Mouse (Mus musculus) monocyte, adult 5-6 weeks (primary cell): ENCODE data around the gene Olfr1354. TPM values are rescaled to one million over a fixed set of nuclear protein-coding genes. Genes with fewer than 3 reads are reported as not detected.
"Not testable (repeated sequence)": the region's sequence is repeated elsewhere in the genome, so short reads cannot be mapped to it uniquely, and the experiment has no call there.

Experiments
- ATAC-seq: fragments of 153-309, 156-312 bp; replicated peaks from 2 replicates; pipeline ENCODE4 v1.8.0; 2017; ENCODE audit warnings: mild to moderate bottlenecking; ENCODE audit not compliant: low TSS enrichment, insufficient number of reproducible peaks, severe bottlenecking, poor library complexity, low FRiP score
- total RNA-seq: library from RNA; stranded (forward); fragments of 200-1000, 200-491, 200-594 nt; gene quantifications from 3 replicates; pipeline ENCODE4 v1.2.3, GENCODE M21; 2017

Olfr1354 gene
- total RNA-seq: not detected in 3 replicates

DNA sequence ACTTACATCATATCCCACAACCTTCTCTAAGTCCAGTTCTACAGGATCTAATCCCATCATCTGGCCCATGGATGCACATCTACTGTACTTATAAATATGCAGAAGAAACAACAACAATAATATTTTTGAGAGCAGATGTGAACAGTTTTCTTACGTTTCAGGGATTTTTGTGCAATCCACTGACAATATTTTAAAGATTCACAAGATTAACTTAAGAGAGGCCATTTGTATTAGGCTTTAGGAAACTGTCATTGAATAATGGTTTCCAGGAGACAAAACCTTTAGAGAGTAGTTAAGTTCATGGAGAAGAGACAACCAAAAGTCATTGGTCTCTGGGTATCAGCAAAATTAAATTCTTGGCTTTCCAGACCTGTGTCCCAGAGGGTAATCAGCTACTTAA, at the start of gene Olfr1354:
Gene Olfr1354, plus strand, starts transcription at position 301 of the 400 bp plus-strand sequence.
- ATAC-seq: not testable (repeated sequence)

DNA sequence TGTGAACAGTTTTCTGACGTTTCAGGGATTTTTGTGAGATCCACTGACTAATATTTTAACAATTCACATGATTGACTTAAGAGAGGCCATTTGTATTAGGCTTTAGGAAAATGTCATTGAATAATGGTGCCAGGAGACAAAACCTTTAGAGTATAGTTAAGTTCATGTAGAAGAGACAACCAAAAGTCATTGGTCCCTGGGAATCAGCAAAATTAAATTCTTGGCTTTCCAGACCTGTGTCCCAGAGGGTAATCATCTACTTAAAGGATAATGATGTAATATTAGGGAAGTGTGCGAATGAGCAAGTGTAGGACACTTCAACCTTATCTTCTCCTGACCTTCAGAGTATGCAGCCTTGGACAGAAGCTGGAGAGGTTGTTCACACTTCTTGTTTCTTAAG, 37.7 kb upstream of the Olfr1354 start, which contains the start of gene Olfr1355:
Gene Olfr1355, plus strand, starts transcription at position 301 of the 400 bp plus-strand sequence.
- no peak for ATAC-seq

DNA sequence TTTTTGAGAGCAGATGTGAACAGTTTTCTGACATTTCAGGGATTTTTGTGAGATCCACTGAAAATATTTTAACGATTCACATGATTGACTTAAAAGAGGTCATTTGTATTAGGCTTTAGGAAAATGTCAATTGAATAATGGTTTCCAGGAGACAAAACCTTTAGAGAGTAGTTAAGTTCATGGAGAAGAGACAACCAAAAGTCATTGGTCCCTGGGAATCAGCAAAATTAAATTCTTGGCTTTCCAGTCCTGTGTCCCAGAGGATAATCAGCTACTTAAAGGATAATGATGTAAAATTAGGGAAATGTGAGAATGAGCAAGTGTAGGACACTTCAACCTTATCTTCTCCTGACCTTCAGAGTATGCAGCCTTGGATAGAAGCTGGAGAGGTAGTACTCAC, 37.4 kb downstream of the Olfr1354 start, which contains the start of gene Olfr8:
Gene Olfr8, plus strand, starts transcription at position 301 of the 400 bp plus-strand sequence.
- ATAC-seq: not testable (repeated sequence)

DNA sequence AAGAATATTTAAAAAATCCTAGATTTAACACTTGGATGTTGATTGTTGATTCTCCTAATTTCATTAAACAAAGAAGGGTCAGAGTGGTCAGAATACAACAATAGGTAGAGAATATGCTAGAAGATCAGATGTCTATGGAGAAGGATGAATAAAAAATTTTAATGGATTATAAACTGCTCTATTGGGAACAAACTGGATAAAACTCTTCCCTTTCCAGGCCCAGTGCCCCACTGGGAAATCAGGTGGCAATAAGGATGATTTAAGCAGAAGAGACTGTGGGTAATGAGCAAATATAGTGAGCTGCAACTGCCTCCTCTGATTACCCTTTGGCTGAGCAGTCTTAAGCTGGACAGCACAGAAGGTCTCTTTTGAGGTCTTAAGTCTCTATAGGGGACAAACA, 50.0 kb downstream of the Olfr1354 start, which contains the start of gene Olfr1353:
Gene Olfr1353, plus strand, starts transcription at position 301 of the 400 bp plus-strand sequence.
- not testable (repeated sequence) for ATAC-seq

Other genes with a start within 250 kb of the Olfr1354 start
- gene Casp14, start 194.9 kb upstream of the Olfr1354 start, total RNA-seq: not detected in 3 replicates
- not detected in 3 replicates for gene Ccdc105, start 160.1 kb upstream of the Olfr1354 start, total RNA-seq
- gene Slc1a6, start 132.7 kb upstream of the Olfr1354 start, total RNA-seq: not detected in 3 replicates
- gene Olfr1356, start 61.0 kb upstream of the Olfr1354 start, total RNA-seq: not detected in 3 replicates
- gene Olfr1355, start 37.6 kb upstream of the Olfr1354 start, total RNA-seq: not detected in 3 replicates
- not detected in 3 replicates for gene Olfr8, start 37.5 kb downstream of the Olfr1354 start, total RNA-seq
- gene Olfr1353, start 50.1 kb downstream of the Olfr1354 start, total RNA-seq: not detected in 3 replicates
- not detected in 3 replicates for gene Olfr1352, start 67.9 kb downstream of the Olfr1354 start, total RNA-seq
- not detected in 3 replicates for gene Olfr1351, start 99.3 kb downstream of the Olfr1354 start, total RNA-seq
- not detected in 3 replicates for gene Olfr57, start 115.6 kb downstream of the Olfr1354 start, total RNA-seq
- gene 2610008E11Rik, start 184.4 kb downstream of the Olfr1354 start, total RNA-seq: 11.4 to 26.3 TPM (median 16.1 TPM) in 3 replicates
- gene Vmn2r80, start 235.6 kb downstream of the Olfr1354 start, total RNA-seq: not detected in 3 replicates